Mouse (Mus musculus) kidney, adult 18-20 months (tissue): Measurements from ENCODE around the gene Atp5g3.

Experiments used
- DNase-seq: peaks from one replicate; pipeline ENCODE4 v3.0.0; 2021

Atp5g3 gene

DNA sequence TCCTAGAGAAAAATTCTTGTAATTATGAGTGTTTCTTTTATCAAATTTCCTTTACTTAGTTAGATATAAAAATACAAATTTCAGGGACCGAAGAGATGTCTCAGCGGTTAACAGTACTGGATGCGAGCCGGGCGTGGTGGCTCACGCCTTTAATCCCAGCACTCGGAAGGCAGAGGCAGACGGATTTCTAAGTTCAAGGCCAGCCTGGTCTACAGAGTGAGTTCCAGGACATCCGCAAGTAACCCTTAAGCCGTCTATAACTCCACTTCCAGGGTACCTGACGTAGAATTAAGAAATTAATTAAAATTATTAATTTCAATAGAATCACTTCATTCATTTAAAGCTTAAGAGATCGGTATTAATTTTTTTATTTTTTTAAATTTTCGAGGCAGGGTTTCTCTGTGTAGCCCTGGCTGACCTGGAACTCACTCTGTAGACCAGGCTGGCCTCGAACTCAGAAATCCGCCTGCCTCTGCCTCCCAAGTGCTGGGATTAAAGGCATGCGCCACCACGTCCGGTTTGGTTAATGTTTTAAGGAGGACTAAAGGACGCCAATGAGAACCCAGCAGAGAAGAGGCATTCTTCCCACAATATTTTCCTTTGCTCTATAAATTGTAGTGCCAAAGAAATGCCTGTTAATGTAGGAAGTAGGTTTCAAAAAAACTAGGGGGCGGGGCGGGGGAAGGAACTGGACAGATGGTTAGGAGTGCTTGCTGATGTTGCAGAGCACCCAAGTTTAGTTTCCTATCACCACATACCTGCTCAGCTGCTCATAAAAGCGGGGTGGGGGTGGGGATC is 17.5 kb downstream of the Atp5g3 start:
- no peak for DNase-seq

DNA sequence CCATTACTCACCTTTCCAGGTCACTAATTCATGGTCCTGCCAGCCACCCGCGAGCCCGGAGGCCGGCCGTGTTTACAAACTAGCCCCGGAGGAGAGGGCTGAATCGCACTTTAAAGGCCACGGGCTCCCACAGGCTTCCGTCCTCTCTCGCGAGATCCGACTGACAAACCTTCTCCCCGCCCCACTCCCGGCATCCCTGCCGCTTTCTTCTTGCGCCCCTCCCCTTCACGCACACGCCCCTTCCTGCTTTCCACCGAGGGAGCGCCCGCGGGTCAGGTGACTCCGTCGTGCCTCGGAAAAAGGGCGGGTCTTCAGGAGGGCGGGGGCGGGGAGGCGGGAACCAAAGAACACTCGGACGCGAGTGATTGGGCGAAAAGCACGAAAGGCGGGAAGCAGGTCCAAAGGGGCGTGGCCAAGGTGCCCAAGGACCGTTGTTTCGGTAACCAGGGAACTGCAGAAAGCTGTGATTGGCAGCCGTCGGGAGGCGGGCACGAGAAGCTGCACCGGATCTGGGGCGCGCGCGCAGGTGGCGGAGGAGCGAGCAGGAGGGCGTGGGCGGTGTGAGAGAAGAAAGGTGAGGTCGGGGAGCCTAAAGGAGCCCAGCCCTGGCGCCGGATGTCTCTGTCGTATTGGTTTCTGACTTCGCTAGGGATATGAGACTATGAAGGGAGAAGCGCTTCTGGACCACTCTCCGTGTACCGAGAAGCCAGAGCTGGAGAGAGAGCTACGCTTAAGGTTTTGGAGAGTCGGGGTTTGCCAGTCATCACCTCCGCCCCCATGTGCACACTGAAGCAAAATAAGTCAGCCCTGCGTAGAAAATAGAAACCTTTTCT is 18.4 kb downstream of the Atp5g3 start, which contains the start of gene Atf2:
Atf2 (minus strand) TSS at position 176 of the 833 bp plus-strand sequence.
- DNase-seq = peak; percentile 99

DNA sequence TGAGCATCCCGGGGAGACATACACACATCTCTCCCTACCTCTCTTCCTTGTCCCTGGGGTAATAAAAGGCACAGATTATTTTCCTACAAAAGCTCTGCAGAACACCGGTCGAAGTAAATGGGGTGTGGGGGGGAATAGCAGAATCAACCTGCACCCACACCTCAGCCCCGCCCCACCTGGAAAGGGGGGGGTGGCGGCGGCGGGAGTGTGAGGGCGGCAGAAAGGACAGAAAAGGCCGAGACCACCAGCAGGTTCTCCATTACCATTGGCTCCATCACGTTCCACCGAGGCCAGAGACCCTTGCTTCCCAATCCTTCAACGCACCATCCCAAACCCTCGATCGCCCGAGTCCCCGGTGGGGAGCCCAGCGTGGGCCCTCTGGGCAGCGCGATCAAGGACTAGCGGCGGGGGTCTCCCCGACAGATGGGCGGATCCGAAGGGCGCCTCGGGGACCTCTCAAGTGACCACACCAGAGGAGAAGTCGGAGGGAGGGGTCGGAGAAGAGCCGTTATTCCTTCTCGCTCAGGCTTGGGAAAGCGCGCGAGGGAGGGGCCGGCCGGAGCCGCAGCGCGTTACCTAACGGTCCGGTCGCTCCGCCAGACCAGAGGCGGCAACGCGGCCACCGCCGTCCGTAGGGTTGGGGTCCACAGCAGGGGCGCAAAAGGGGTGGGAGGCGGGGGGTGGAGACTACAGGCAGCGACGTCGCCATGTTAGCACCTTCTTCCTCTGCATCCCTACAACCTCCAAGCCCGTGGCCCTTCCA is 19.2 kb downstream of the Atp5g3 start:
- no peak for DNase-seq

DNA sequence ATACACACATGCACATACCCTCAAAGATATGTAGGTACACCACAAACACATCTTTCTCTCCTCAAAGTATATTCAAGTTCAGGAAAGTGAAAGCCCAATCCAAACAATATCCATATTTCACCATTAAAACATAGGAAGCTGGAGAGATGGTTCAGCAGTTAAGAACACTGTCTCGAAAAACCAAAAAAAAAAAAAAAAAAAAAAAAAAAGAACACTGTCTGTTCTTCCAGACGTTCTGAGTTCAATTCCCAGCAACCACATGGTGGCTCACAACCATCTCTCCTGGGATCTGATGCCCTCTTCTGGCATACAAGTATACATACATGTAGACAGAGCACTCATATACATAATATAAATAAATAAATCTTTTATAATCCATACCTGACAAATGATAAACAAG is 25.1 kb downstream of the Atp5g3 start:
- DNase-seq = no peak

DNA sequence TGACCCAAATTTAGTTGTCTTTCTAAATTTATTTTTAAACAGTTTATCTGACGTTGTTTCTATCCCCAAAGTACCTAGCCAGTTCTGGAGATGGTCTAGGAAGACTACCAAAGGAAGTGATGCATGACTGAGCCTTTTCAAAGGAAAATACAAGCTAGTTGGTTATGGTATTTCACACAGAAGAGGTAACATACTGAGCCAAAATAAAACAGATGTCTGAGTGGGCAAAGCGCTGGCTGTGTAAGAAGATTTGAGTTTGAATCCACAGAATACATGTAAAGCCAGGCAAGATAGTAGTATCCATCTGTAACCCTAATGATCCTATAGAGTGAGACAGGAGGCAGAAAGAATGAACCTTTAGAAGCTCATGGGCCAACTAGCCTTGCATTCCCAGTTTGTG is 33.2 kb downstream of the Atp5g3 start:
- no peak for DNase-seq

DNA sequence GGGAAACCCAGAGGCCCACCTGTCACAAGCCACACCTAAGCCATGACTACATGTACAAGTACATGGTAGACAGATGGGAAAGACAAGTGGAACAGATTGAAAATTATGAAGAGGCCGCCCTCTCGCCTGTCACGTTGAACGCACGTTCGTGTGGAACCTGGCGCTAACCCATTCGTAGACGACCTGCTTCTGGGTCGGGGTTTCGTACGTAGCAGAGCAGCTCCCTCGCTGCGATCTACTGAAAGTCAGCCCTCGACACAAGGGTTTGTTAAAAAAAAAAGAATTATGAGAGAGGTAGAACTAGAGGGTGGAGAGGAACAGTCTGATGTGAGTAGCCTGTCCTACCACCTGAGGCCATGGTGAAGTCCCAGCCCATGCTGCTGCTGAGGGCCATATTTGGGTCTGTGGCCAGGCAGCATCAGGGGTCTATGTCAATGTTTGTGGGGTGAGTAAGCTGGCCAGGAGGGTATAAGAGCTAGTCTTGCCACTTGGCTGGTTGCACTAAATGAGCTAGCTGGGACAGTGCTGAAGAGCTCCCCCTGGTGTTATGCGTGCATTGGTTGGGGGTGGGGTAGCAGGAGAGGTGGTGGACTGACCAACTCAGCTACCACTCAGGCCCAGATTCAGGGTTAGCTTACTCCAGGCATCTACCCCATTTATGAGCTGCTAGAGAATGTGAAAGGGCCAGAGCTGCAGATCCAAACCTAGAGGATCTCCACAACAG is 43.2 kb downstream of the Atp5g3 start:
- peak; percentile 67 for DNase-seq

DNA sequence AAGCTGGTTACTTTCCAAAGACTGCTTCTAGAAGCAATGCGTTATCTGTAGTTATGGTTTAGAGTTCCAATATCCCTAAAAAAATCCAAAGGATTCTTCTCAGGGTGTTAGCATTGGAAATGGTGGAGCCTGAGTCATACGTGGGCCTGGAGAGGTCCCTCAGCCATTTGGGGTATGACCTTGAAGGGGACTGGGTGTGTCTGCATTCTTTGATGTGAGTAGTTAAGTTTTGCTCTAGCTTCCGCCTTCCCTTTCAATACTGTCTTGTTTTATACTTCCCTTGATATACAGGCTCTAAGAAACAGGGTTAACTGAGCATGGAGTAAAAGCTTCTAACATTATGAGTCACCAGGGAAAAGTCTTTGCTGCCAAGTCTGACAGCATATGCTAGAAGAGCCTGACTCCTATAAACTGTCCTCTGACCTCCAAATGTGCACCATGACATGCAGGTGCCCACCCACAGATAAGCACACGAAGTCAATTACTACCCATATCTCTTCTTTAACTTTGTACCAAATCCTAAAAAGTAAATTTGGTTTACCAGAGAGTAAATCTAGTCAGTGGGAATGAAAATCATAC is 51.0 kb downstream of the Atp5g3 start:
- no peak for DNase-seq
